Mouse (Mus musculus) kidney, embryonic 14.5 days (tissue): ENCODE results near the gene Ptpn13. TPM values are rescaled to one million over a fixed set of nuclear protein-coding genes. Genes with fewer than 3 reads are reported as not detected.

Source experiments
- ATAC-seq: fragments of 200-750 bp; cut with Nextera tagmentation; 2 replicates; pipeline ENCODE4 v1.8.0; 2017; ENCODE audit warnings: moderate number of reproducible peaks, mild to moderate bottlenecking, moderate TSS enrichment, moderate library complexity; ENCODE audit not compliant: low FRiP score, low TSS enrichment
- H3K27ac ChIP-seq: fragments of 300-500 bp; sonication (generic); 2 replicates; pipeline ENCODE4 v1.5.1; 2014; ENCODE audit warnings: low read depth, mild to moderate bottlenecking, low read length, moderate library complexity, mixed read lengths
- H3K27me3 ChIP-seq: fragments of 300-500 bp; sonication (generic); 2 replicates; pipeline ENCODE4 v1.6.1; 2014; ENCODE audit warnings: mild to moderate bottlenecking, low read length; ENCODE audit not compliant: control insufficient read depth, insufficient read depth
- H3K36me3 ChIP-seq: fragments of 300-500 bp; sonication (generic); 2 replicates; pipeline ENCODE4 v1.6.1; 2014; ENCODE audit warnings: low read length, mixed read lengths; ENCODE audit not compliant: control insufficient read depth, insufficient read depth
- H3K4me1 ChIP-seq: fragments of 300-500 bp; sonication (generic); 2 replicates; pipeline ENCODE4 v1.6.1; 2014; ENCODE audit warnings: low read length, mixed read lengths; ENCODE audit not compliant: control insufficient read depth, insufficient read depth
- H3K4me2 ChIP-seq: fragments of 300-500 bp; sonication (generic); replicated peaks from 2 replicates; pipeline ENCODE4 v1.6.1; 2014; ENCODE audit warnings: low read depth, mild to moderate bottlenecking, low read length
- H3K4me3 ChIP-seq: fragments of 300-500 bp; sonication (generic); 2 replicates; pipeline ENCODE4 v1.5.1; 2014; ENCODE audit warnings: mild to moderate bottlenecking, low read length
- H3K9ac ChIP-seq: fragments of 300-500 bp; sonication (generic); 2 replicates; pipeline ENCODE4 v1.6.1; 2014; ENCODE audit warnings: low read depth, mild to moderate bottlenecking, low read length, moderate library complexity
- H3K9me3 ChIP-seq: fragments of 300-500 bp; sonication (generic); 2 replicates; pipeline ENCODE4 v1.6.1; 2016; ENCODE audit warnings: low read length; ENCODE audit not compliant: control insufficient read depth
- WGBS: fragments of 180-500 bp; shearing (Covaris S2); extraction: QIAGEN DNeasy Blood & Tissue Kit; methylation state at CpG from one replicate; pipeline ENCODE4 v1.1.7; 2014; 5-methylcytosine and 5-hydroxymethylcytosine counted together
- polyA plus RNA-seq: library from polyadenylated mRNA; unstranded; fragments of >200 nt; fragmentation: Nextera tagmentation; extraction: Ambion mirVana; gene quantifications from 2 replicates; pipeline ENCODE4 v1.2.1, GENCODE M21; 2014

The Ptpn13 gene
- polyA plus RNA-seq, 1 experiment from 2014 or later: 42.5 TPM

DNA sequence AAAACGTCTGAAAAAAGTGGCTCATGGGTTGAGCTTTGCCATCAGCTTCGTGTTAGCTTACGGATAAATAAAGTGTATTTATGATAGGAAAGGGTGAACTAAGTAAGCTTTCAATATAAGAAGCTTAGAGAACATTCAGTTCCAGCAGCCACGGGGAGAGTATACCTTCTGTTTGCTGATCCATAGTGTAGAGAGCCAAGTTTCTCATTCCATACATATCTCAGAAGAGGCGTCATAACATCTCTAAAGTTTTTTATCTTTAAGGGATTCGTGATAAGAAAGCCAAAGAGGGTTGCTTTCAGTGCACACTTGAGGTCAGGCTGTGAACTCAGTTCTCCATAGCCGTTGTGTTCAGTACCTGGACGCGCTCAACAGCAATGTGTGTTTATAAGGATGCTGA, 105.2 kb downstream of the Ptpn13 start:
- Histone ChIP-seq H3K36me3 (peaks cover 57% of the 10 kb centered on the region), H3K9me3 (no peaks in the 10 kb centered on the region), H3K27ac (no peak overlapping the region), H3K4me3 (no peak overlapping the region), H3K4me2 (no peak overlapping the region), H3K9ac (no peak overlapping the region), H3K4me1 (no peaks in the 10 kb centered on the region), H3K27me3 (no peaks in the 10 kb centered on the region)
- no peak for ATAC-seq
- WGBS: 87% methylated on average over 9 of the region's 9 CpGs

DNA sequence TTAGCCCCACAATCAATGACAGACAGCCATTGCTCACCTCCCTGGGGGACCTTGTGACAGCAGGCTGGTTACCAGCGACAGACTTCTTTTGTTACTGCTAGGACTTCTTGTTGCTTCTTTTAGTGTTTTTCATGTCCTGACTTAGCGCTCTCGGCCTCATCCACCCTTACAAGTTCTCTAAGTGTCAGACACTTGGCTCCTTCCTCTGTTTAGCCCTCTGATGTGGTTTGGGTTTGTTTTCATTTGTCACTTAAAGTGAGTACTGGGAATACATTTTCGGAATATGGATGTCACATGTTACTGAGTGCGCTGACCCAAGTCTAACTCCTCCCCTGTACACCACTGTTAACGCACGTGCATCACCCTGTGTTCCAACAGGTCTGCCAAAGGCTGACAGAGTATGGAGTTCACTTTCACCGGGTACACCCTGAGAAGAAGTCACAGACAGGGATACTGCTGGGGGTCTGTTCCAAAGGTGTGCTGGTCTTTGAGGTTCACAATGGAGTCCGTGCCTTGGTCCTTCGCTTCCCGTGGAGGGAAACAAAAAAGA, 107.9 kb downstream of the Ptpn13 start:
- Histone ChIP-seq H3K9me3 (no peaks in the 10 kb centered on the region), H3K4me3 (no peak overlapping the region), H3K9ac (no peak overlapping the region), H3K27me3 (no peaks in the 10 kb centered on the region), H3K4me1 (no peaks in the 10 kb centered on the region), H3K36me3 (peaks cover 41% of the 10 kb centered on the region), H3K4me2 (no peak overlapping the region), H3K27ac (no peak overlapping the region)
- ATAC-seq: no peak
- 76% methylated on average over 11 of the region's 11 CpGs for WGBS

DNA sequence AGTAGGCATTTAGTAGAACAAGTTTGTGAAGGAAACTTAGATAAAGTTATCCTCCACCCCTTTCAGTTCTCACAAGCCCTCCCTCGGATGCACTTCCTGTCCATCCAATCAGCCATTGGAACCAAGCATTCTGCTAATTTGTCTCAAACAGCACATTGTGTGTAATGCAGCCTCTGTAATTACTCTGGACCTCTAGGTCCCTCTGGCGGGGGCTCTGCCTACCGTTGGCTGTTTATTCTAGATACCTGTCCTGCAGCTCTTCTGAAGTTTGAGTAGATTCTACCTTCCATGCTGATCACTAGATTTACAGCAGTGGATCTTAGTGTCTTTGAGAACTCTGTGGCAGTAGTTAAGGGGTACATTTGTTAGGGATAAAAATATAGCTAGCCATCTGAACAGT, 109.5 kb downstream of the Ptpn13 start:
- Histone ChIP-seq H3K27me3 (no peaks in the 10 kb centered on the region), H3K9me3 (no peaks in the 10 kb centered on the region), H3K9ac (no peak overlapping the region), H3K4me3 (no peak overlapping the region), H3K4me1 (no peaks in the 10 kb centered on the region), H3K36me3 (peaks cover 40% of the 10 kb centered on the region), H3K27ac (no peak overlapping the region), H3K4me2 (no peak overlapping the region)
- 73% methylated on average over 3 of the region's 3 CpGs for WGBS
- no peak for ATAC-seq

DNA sequence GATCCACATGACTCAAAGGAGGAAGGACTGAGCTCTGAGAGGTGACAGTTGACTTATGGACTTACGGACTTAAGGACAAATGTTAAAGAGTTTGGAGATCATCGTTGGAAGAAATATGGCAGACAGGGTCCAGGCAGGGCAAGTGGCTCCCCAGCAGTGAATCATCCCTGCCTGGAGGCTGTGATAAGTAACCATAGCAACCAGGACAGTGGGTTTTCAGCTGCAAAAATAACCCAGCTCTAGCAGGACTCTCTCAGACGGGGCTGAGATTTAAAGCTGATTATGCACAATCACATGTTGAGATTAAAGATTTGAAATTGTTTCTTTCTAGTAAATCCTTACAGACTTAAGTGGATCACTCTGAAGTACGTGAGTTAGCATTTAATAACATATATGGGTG, 112.4 kb downstream of the Ptpn13 start:
- no peak for ATAC-seq
- Histone ChIP-seq H3K4me1 (no peaks in the 10 kb centered on the region), H3K36me3 (peaks cover 51% of the 10 kb centered on the region)

DNA sequence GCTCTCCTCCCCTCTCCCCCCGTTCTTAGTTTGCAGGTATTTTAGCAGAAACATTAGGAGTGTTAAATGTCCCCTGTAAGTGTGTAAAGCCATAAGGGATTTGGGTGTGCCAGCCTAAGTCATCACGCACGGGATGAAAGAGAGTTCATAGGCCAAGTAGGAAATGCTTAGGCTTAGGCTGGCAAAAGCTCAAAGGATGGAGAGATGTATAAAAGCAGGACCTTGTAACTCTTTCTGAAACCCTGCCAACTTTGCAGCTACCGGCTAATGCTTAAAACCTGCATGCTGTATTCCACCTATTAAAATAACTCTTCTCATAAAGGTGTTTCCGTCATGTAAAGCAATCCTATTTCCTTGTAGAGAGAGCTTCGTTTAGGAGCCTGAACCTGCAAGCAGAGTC, 115.6 kb downstream of the Ptpn13 start:
- 84% methylated on average over 6 of the region's 6 CpGs for WGBS
- Histone ChIP-seq H3K4me2 (no peak overlapping the region), H3K9ac (no peak overlapping the region), H3K9me3 (no peaks in the 10 kb centered on the region), H3K27ac (no peak overlapping the region), H3K4me1 (no peaks in the 10 kb centered on the region), H3K36me3 (peaks cover 50% of the 10 kb centered on the region), H3K4me3 (no peak overlapping the region), H3K27me3 (no peaks in the 10 kb centered on the region)
- no peak for ATAC-seq

More for the DNA sequence above, 112.4 kb downstream of the Ptpn13 start:
- Histone ChIP-seq H3K4me3 (no peak overlapping the region), H3K4me2 (no peak overlapping the region), H3K27ac (no peak overlapping the region), H3K27me3 (no peaks in the 10 kb centered on the region), H3K9ac (no peak overlapping the region), H3K9me3 (no peaks in the 10 kb centered on the region)
- WGBS: 52% methylated on average over 4 of the region's 4 CpGs

DNA sequence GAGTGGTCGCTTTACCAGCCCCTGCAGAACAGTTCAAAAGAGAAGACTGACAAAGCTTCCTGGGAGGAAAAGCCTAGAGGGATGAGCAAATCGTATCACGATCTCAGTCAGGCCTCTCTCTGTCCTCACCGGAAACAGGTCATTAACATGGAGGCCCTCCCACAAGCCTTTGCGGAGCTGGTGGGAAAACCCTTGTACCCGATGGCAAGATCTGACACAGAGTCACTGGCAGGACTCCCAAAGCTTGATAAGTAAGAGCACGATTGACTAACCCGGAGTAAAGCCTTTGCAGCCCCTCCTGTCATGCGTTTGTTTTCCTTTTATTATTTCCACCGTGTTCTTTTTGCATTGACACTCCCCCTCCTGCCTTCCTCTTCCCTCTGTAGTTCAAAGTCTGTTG, 116.1 kb downstream of the Ptpn13 start:
- WGBS: 68% methylated on average over 10 of the region's 10 CpGs
- Histone ChIP-seq H3K4me2 (no peak overlapping the region), H3K36me3 (peaks cover 52% of the 10 kb centered on the region)

DNA sequence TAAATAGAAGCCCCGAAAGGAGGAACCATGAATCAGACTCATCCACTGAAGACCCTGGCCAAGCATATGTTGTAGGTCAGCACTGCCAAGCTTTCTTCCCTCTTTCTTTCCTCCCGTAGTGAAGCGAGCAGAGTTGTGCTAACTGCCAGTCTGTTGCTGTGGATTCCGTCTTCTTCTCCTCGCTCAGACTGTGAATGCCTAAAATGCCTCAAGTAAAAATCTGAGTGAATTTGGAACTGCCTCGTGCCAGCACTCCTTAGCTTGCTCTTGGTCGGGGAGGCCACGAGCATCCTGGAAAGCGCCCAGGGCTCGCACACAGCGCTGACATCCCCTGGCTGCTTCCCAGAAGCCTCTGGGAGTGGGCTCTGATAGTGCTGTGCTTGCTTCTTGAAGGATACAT, 116.5 kb downstream of the Ptpn13 start:
- H3K27me3 ChIP-seq: no peaks in the 10 kb centered on the region
- no peak overlapping the region for H3K27ac ChIP-seq
- H3K9ac ChIP-seq: no peak overlapping the region
- H3K36me3 ChIP-seq: peaks cover 51% of the 10 kb centered on the region
- no peaks in the 10 kb centered on the region for H3K9me3 ChIP-seq
- no peak overlapping the region for H3K4me2 ChIP-seq
- no peaks in the 10 kb centered on the region for H3K4me1 ChIP-seq
- 86% methylated on average over 11 of the region's 11 CpGs for WGBS
- H3K4me3 ChIP-seq: no peak overlapping the region
- ATAC-seq: no peak

More for the DNA sequence above, 116.1 kb downstream of the Ptpn13 start:
- H3K4me1 ChIP-seq: no peaks in the 10 kb centered on the region
- H3K9me3 ChIP-seq: no peaks in the 10 kb centered on the region
- no peak for ATAC-seq
- no peak overlapping the region for H3K27ac ChIP-seq
- H3K27me3 ChIP-seq: no peaks in the 10 kb centered on the region
- H3K9ac ChIP-seq: no peak overlapping the region
- H3K4me3 ChIP-seq: no peak overlapping the region

DNA sequence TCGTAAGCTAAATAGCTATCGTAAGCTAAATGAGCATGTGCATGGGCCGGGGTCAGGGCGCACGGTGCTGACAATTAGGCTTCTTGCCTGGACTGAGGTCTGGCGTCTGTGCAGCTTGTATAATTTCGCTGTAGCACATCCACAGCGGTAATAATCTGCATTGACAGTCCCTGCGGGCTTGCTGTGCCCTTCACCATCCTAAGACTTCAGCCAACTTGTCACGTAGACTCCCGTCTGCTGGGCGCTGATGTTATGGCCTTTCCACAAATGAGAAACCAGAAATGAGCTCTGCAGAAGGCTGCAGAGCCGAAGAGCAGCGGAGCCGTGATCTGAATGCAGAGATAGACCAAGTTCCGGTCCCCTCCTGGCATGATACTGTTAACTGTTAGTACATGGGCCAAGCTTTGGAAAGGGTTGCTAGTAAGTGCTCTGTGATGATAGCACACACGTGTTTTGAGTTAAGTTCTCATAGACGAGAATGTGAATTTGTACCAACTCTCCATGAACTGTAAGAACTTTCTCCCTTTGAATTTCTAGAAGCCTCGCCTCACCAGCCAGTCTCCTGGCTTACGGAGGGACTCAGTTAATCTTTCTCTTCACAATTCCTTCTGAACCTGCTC, 120.5 kb downstream of the Ptpn13 start:
- Histone ChIP-seq H3K36me3 (peaks cover 37% of the 10 kb centered on the region), H3K4me1 (no peaks in the 10 kb centered on the region), H3K27me3 (no peaks in the 10 kb centered on the region), H3K9me3 (no peaks in the 10 kb centered on the region), H3K4me3 (no peak overlapping the region), H3K27ac (no peak overlapping the region), H3K4me2 (no peak overlapping the region), H3K9ac (no peak overlapping the region)
- ATAC-seq: no peak
- WGBS: 92% methylated on average over 20 of the region's 20 CpGs

DNA sequence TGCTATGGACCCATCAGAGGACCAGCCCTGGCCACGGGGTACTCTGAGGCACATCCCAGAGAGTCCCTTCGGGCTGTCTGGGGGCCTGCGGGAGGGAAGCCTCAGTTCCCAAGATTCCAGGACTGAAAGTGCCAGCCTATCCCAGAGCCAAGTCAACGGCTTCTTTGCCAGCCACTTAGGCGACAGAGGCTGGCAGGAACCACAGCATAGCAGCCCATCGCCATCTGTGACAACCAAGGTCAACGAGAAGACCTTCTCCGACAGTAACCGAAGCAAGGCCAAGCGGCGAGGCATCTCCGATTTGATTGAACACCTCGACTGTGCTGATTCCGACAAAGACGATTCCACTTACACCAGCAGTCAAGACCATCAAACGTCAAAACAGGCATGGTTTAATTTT, 129.8 kb downstream of the Ptpn13 start:
- Histone ChIP-seq H3K27ac (no peak overlapping the region), H3K4me1 (no peaks in the 10 kb centered on the region), H3K4me2 (no peak overlapping the region), H3K4me3 (no peak overlapping the region), H3K9ac (no peak overlapping the region), H3K27me3 (no peaks in the 10 kb centered on the region), H3K36me3 (peaks cover 72% of the 10 kb centered on the region), H3K9me3 (no peaks in the 10 kb centered on the region)
- ATAC-seq: no peak
- 92% methylated on average over 16 of the region's 16 CpGs for WGBS
